Mouse (Mus musculus) CH12.LX (cell line): ENCODE results near the gene 2310039H08Rik. TPM values are rescaled to one million over a fixed set of nuclear protein-coding genes. Genes with fewer than 3 reads are reported as not detected.

ENCODE experiments used
- DNase-seq: peaks from one replicate; pipeline ENCODE4 v3.0.0-alpha.2; 2013; ENCODE audit errors: extremely low read depth
- H3K27ac ChIP-seq: 2 replicates; pipeline ENCODE4 v1.5.1; 2012; ENCODE audit warnings: low read depth, mild to moderate bottlenecking, control low read depth, moderate library complexity; ENCODE audit not compliant: insufficient read depth
- H3K27me3 ChIP-seq: replicated peaks from 2 replicates; pipeline ENCODE3; 2012; ENCODE audit warnings: inconsistent platforms
- H3K36me3 ChIP-seq, 2 experiments: replicated peaks in 1 of 2; 2 replicates each; pipeline versions ENCODE3 to v1.6.1; 2012; ENCODE audit warnings: inconsistent platforms in 1 of 2, low read length in 1 of 2, mild to moderate bottlenecking in 1 of 2, mixed read lengths in 1 of 2, moderate library complexity in 1 of 2; ENCODE audit not compliant: control insufficient read depth in 1 of 2, insufficient read depth in 1 of 2
- H3K4me1 ChIP-seq, 2 experiments: 2 replicates each; pipeline ENCODE4 v1.6.1; 2012; ENCODE audit warnings: inconsistent platforms in 1 of 2, moderate library complexity in 1 of 2; ENCODE audit not compliant: insufficient read depth in 2 of 2, control insufficient read depth in 1 of 2
- H3K4me2 ChIP-seq: 2 replicates; pipeline ENCODE4 v1.6.1; 2012; ENCODE audit warnings: low read depth, mild to moderate bottlenecking, control low read depth; ENCODE audit not compliant: poor library complexity, insufficient read depth, severe bottlenecking
- H3K4me3 ChIP-seq, 3 experiments: fragments of 150-350 bp in 1 of 3; sonication (generic) in 1 of 3; replicated peaks in 1 of 3; 2 replicates each; pipeline versions ENCODE3 to v1.5.1; 2011 to 2012; ENCODE audit warnings: low read depth in 2 of 3, low read length in 2 of 3, mild to moderate bottlenecking in 2 of 3, moderate library complexity in 2 of 3, control low read depth in 1 of 3, improper control_type of control experiment in 1 of 3, inconsistent platforms in 1 of 3, mixed read lengths in 1 of 3; ENCODE audit not compliant: poor library complexity in 1 of 3
- H3K79me2 ChIP-seq: replicated peaks from 2 replicates; pipeline ENCODE4 v1.6.1; 2012; ENCODE audit warnings: mild to moderate bottlenecking, moderate library complexity; ENCODE audit not compliant: control insufficient read depth, poor library complexity, insufficient read depth, severe bottlenecking; ENCODE audit errors: extremely low read depth
- H3K9ac ChIP-seq: 2 replicates; pipeline ENCODE4 v1.6.1; 2012; ENCODE audit warnings: low read depth, mild to moderate bottlenecking, control low read depth, moderate library complexity; ENCODE audit not compliant: insufficient read depth
- H3K9me3 ChIP-seq: replicated peaks from 2 replicates; pipeline ENCODE3; 2012; ENCODE audit warnings: low read length, inconsistent platforms, mixed read lengths
- CHD1 ChIP-seq: IDR thresholded peaks from 2 replicates; pipeline ENCODE4 v1.6.1; 2012; ENCODE audit warnings: low read depth, low read length, improper control_type of control experiment, inconsistent platforms
- CHD2 ChIP-seq: IDR thresholded peaks from 2 replicates; pipeline ENCODE4 v1.6.1; 2011; ENCODE audit warnings: low read length, improper control_type of control experiment
- E2F4 ChIP-seq: IDR thresholded peaks from 2 replicates; pipeline ENCODE4 v1.6.1; 2011; ENCODE audit warnings: low read depth, low read length, improper control_type of control experiment; ENCODE audit not compliant: insufficient replicate concordance
- ELF1 ChIP-seq: IDR thresholded peaks from 2 replicates; pipeline ENCODE4 v1.6.1; 2014; ENCODE audit warnings: low read depth, mild to moderate bottlenecking, inconsistent platforms, low read length, improper control_type of control experiment
- HCFC1 ChIP-seq: IDR thresholded peaks from 2 replicates; pipeline ENCODE4 v1.6.1; 2012; ENCODE audit warnings: low read depth, mild to moderate bottlenecking, inconsistent platforms, low read length, improper control_type of control experiment
- IRF4 ChIP-seq: IDR thresholded peaks from 2 replicates; pipeline ENCODE4 v1.6.1; 2014; ENCODE audit warnings: low read depth, mild to moderate bottlenecking, inconsistent platforms, low read length, improper control_type of control experiment
- JUND ChIP-seq: conservative IDR thresholded peaks from 2 replicates; pipeline ENCODE4 v1.6.1; 2011; ENCODE audit warnings: low read depth, low read length, improper control_type of control experiment
- KAT2A ChIP-seq: IDR thresholded peaks from 2 replicates; pipeline ENCODE4 v1.6.1; 2012; ENCODE audit warnings: low read length, improper control_type of control experiment, inconsistent platforms; ENCODE audit not compliant: insufficient replicate concordance
- MAX ChIP-seq: IDR thresholded peaks from 2 replicates; pipeline ENCODE4 v1.6.1; 2011; ENCODE audit warnings: low read length, improper control_type of control experiment
- MAZ ChIP-seq: IDR thresholded peaks from 2 replicates; pipeline ENCODE4 v1.6.1; 2012; ENCODE audit warnings: low read depth, mild to moderate bottlenecking, inconsistent platforms, low read length, improper control_type of control experiment, moderate library complexity
- MXI1 ChIP-seq: IDR thresholded peaks from 2 replicates; pipeline ENCODE4 v1.6.1; 2011; ENCODE audit warnings: mild to moderate bottlenecking, low read depth, low read length, improper control_type of control experiment
- MYC ChIP-seq: IDR thresholded peaks from 2 replicates; pipeline ENCODE4 v1.6.1; 2011; ENCODE audit warnings: low read depth, mild to moderate bottlenecking, improper control_type of control experiment, low read length
- POLR2A ChIP-seq: IDR thresholded peaks from 2 replicates; pipeline ENCODE4 v1.6.1; 2011; ENCODE audit warnings: low read depth, mild to moderate bottlenecking, improper control_type of control experiment, low read length
- POLR2AphosphoS2 ChIP-seq: IDR thresholded peaks from 2 replicates; pipeline ENCODE4 v1.6.1; 2011; ENCODE audit warnings: low read depth, low read length, improper control_type of control experiment
- RCOR1 ChIP-seq: conservative IDR thresholded peaks from 2 replicates; pipeline ENCODE4 v1.6.1; 2012; ENCODE audit warnings: low read depth, mild to moderate bottlenecking, inconsistent platforms, low read length, improper control_type of control experiment
- SIN3A ChIP-seq: IDR thresholded peaks from 2 replicates; pipeline ENCODE4 v1.6.1; 2012; ENCODE audit warnings: low read length, improper control_type of control experiment, inconsistent platforms
- SMC3 ChIP-seq: IDR thresholded peaks from 2 replicates; pipeline ENCODE4 v1.6.1; 2011; ENCODE audit warnings: low read depth, low read length, improper control_type of control experiment
- TCF12 ChIP-seq: IDR thresholded peaks from 2 replicates; pipeline ENCODE4 v1.6.1; 2014; ENCODE audit warnings: low read depth, mild to moderate bottlenecking, inconsistent platforms, low read length, improper control_type of control experiment
- UBTF ChIP-seq: IDR thresholded peaks from 2 replicates; pipeline ENCODE4 v1.6.1; 2012; ENCODE audit warnings: low read depth, mild to moderate bottlenecking, inconsistent platforms, low read length, improper control_type of control experiment, moderate library complexity
- USF1 ChIP-seq: IDR thresholded peaks from 2 replicates; pipeline ENCODE4 v1.6.1; 2014; ENCODE audit warnings: low read depth, mild to moderate bottlenecking, inconsistent platforms, low read length, improper control_type of control experiment
- USF2 ChIP-seq: conservative IDR thresholded peaks from 2 replicates; pipeline ENCODE4 v1.6.1; 2011; ENCODE audit warnings: low read depth, low read length, improper control_type of control experiment
- ZC3H11A ChIP-seq: IDR thresholded peaks from 2 replicates; pipeline ENCODE4 v1.6.1; 2012; ENCODE audit warnings: low read depth, mild to moderate bottlenecking, inconsistent platforms, low read length, improper control_type of control experiment
- ZKSCAN1 ChIP-seq: IDR thresholded peaks from 2 replicates; pipeline ENCODE4 v1.6.1; 2012; ENCODE audit warnings: low read depth, inconsistent platforms, low read length, improper control_type of control experiment, borderline replicate concordance
- ZMIZ1 ChIP-seq: IDR thresholded peaks from 2 replicates; pipeline ENCODE4 v1.6.1; 2012; ENCODE audit warnings: low read depth, mild to moderate bottlenecking, inconsistent platforms, low read length, improper control_type of control experiment
- ZNF384 ChIP-seq: IDR thresholded peaks from 2 replicates; pipeline ENCODE4 v1.6.1; 2012; ENCODE audit warnings: low read depth, low read length, improper control_type of control experiment, inconsistent platforms
- dilution Hi-C: fragments of 300-500 bp; cut with MboI; formaldehyde crosslinking; loops from 2 replicates; pipeline ENCODE4 v1.14.3; 2020; ENCODE audit warnings: low sequenced_read_pairs; ENCODE audit not compliant: extremely low pct_unique_long_range_greater_than_20kb, extremely low pct_ligation_motif_present
- in situ Hi-C: fragments of 300-500 bp; cut with MboI; formaldehyde crosslinking; loops from 3 replicates; pipeline ENCODE4 v1.14.3; 2019; ENCODE audit warnings: low sequenced_read_pairs, low pct_ligation_motif_present, low pct_unique_long_range_greater_than_20kb, mixed read lengths
- polyA plus RNA-seq: library from polyadenylated mRNA; unstranded; fragments of >175 nt; gene quantifications from 2 replicates; pipeline ENCODE4 v1.2.1, GENCODE M21; 2012; ENCODE audit warnings: low read depth; ENCODE audit not compliant: insufficient read length
- total RNA-seq, 2 experiments: library from RNA; depleted of rRNA; stranded (reverse); fragments of 300-350 nt in 1 of 2; fragments of >200 nt in 1 of 2; gene quantifications; 2 replicates each; pipeline ENCODE4 v1.2.3; 2012 to 2014

Gene 2310039H08Rik
- total and polyA plus RNA-seq, 3 experiments, result 33.3 to 79.3 (median 65.8) TPM

- dilution Hi-C loops, result no loop called here
- Histone ChIP-seq H3K79me2 (no peaks in the 10 kb centered on the region), H3K9ac (no peak overlapping the region), H3K27me3 (no peaks in the 10 kb centered on the region), H3K4me1 (no peaks in the 10 kb centered on the region), H3K4me2 (no peak overlapping the region), H3K36me3 (peaks cover 51 to 85% of the 10 kb centered on the region in 2 experiments), H3K27ac (no peak overlapping the region), H3K9me3 (no peaks in the 10 kb centered on the region), H3K4me3 (no peak overlapping the region)
- DNase-seq, result no peak
- TF ChIP-seq E2F4, result no peak
- no peak for TF ChIP-seq TCF12
- in situ Hi-C loops, result no loop called here
Measured at GRCm38 (mm10) chr17:46810672-46811071, 38.2 kb downstream of the 2310039H08Rik start.

GRCm38 (mm10) chr17:46812442-46812841, 40.0 kb downstream of the 2310039H08Rik start:
- peaks cover 46 to 82% of the 10 kb centered on the region in 2 experiments for H3K36me3 ChIP-seq

GRCm38 (mm10) chr17:46813637-46814036, 41.2 kb downstream of the 2310039H08Rik start:
- H3K27me3 ChIP-seq, result no peaks in the 10 kb centered on the region
- no peak overlapping the region for H3K9ac ChIP-seq
- no peak overlapping the region for H3K27ac ChIP-seq
- H3K4me2 ChIP-seq, result no peak overlapping the region
- in situ Hi-C loops, result no loop called here
- H3K4me1 ChIP-seq, result peaks cover 0 to 2% of the 10 kb centered on the region in 2 experiments; a peak in 1 of 4 replicates
- no peaks in the 10 kb centered on the region for H3K9me3 ChIP-seq
- dilution Hi-C loops, result no loop called here
- H3K79me2 ChIP-seq, result 0 out of 2 replicates have a peak, but pooled peaks cover 4% of the 10 kb centered on the region
- TF ChIP-seq USF1 (no peak), IRF4 (no peak), USF2 (no peak), ZKSCAN1 (no peak), RCOR1 (no peak), UBTF (no peak), MXI1 (no peak), HCFC1 (no peak), E2F4 (no peak), KAT2A (no peak), MAZ (no peak), SMC3 (no peak), POLR2A (no peak), POLR2AphosphoS2 (no peak), SIN3A (no peak), JUND (no peak), ZMIZ1 (no peak), CHD1 (no peak)
- no peak overlapping the region for H3K4me3 ChIP-seq
- peaks cover 44 to 82% of the 10 kb centered on the region in 2 experiments for H3K36me3 ChIP-seq
- DNase-seq, result no peak

More at GRCm38 (mm10) chr17:46812442-46812841, 40.0 kb downstream of the 2310039H08Rik start:
- no peak overlapping the region for H3K9ac ChIP-seq
- in situ Hi-C loops, result no loop called here
- H3K4me2 ChIP-seq, result no peak overlapping the region
- H3K9me3 ChIP-seq, result no peaks in the 10 kb centered on the region
- no peaks in the 10 kb centered on the region for H3K27me3 ChIP-seq
- H3K79me2 ChIP-seq, result 0 out of 2 replicates have a peak, but pooled peaks cover 2% of the 10 kb centered on the region
- no peak overlapping the region for H3K4me3 ChIP-seq
- dilution Hi-C loops, result no loop called here
- H3K27ac ChIP-seq, result no peak overlapping the region
- no peak for TF ChIP-seq CHD2
- TF ChIP-seq ZNF384, result no peak
- TF ChIP-seq ZC3H11A, result no peak
- no peak for TF ChIP-seq CHD1
- no peak for TF ChIP-seq MYC
- no peak for TF ChIP-seq USF2
- TF ChIP-seq POLR2AphosphoS2, result no peak
- TF ChIP-seq ELF1, result no peak
- no peak for TF ChIP-seq MAX
- TF ChIP-seq, all 38 proteins: peak for 0
- DNase-seq, result no peak
- H3K4me1 ChIP-seq, result peaks cover 0 to 2% of the 10 kb centered on the region in 2 experiments; a peak in 1 of 4 replicates
